Mouse (Mus musculus) skeletal muscle tissue, postnatal 0 days (tissue): ENCODE results near the gene Rasl2-9. TPM values are rescaled to one million over a fixed set of nuclear protein-coding genes. Genes with fewer than 3 reads are reported as not detected.

ENCODE experiments used
- microRNA-seq, 2 experiments: library from miRNA; unstranded; fragments of <30 nt; microRNA quantifications; one replicate each; pipeline ENCODE4; 2016
- polyA plus RNA-seq: library from polyadenylated mRNA; unstranded; fragments of >200 nt; fragmentation: Nextera tagmentation; extraction: Ambion mirVana; gene quantifications from 2 replicates; pipeline ENCODE4 v1.2.1, GENCODE M21; 2015

Rasl2-9 gene
- polyA plus RNA-seq: 1.1 and 1.8 TPM in 2 replicates

DNA sequence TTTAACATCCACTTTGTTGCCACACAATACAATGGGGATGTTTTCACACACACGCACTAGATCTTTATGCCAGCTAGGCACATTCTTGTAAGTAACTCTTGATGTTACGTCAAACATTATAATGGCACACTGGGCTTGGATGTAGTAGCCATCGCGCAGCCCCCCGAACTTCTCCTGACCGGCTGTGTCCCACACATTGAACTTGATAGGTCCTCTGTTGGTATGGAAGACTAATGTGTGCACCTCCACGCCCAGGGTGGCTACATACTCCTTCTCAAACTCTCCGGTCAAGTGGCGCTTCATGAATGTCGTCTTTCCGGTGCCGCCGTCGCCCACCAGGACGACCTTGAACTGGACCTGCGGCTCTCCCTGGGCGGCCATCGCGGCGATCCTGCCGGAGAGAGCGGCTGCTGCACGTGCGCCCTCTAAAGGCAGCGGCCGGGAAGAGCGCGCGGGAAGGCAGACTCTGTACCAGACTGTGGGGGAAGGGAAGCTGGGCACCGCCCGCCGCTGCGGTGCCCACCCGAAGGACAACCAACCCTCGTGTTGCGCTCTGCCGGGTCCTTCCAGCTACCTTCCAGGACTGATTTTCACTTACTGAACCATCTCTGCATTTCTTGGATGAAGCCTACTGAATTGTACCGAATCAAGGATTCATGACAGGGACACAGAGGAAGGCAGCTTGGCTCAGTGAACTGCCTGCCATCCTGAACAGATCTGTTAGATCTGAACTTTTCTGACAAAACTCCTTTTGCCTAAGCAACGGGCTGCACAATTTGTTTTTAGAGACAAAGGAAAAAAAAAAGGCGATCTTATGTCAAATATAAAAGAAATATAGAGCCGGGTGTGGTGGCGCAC, at the start of gene Rasl2-9:
Gene Rasl2-9, minus strand, starts transcription at position 402 of the 858 bp plus-strand sequence.

DNA sequence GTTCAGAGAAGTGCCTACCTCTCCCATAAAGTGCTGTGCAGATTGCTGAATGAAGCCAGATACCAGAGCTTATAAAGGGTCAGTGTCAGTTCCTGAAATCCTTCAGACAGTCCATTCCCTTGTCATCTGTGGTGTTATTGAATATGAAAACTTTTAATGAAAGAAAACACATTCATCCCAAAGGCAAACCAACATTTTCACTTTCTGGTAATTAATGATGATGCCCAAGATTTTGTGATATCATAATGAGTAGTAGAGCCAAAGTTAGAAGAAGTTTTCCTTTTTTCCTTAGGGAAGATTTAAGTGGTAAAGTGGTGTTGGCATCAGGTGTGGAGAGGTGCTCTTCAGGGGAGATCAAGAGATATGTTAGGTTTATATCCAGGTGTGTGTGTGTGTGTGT, 23.8 kb upstream of the Rasl2-9 start, which contains the start of gene Vmn1r55:
Gene Vmn1r55, minus strand, starts transcription at position 101 of the 400 bp plus-strand sequence.

DNA sequence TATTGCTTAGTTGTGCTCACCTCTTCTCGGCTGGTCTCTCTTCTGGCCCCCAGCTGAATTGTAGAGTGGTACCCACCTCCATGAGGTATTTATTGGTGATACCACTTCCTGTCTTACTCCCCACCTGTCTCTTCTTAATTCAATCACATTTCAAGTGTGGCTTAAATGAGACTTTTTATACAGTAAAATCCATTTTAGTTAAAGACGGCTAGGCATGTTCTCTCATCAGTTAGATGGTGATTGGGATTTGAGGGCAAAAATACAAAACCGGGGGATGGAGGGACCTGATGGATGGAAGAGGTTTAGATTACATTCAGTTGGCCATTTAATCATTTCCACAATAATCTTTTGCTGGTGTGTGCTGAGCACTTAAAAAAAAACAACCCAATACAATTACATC, 8.9 kb downstream of the Rasl2-9 start, which contains the start of gene Rfpl4:
Gene Rfpl4, minus strand, starts transcription at position 101 of the 400 bp plus-strand sequence.

DNA sequence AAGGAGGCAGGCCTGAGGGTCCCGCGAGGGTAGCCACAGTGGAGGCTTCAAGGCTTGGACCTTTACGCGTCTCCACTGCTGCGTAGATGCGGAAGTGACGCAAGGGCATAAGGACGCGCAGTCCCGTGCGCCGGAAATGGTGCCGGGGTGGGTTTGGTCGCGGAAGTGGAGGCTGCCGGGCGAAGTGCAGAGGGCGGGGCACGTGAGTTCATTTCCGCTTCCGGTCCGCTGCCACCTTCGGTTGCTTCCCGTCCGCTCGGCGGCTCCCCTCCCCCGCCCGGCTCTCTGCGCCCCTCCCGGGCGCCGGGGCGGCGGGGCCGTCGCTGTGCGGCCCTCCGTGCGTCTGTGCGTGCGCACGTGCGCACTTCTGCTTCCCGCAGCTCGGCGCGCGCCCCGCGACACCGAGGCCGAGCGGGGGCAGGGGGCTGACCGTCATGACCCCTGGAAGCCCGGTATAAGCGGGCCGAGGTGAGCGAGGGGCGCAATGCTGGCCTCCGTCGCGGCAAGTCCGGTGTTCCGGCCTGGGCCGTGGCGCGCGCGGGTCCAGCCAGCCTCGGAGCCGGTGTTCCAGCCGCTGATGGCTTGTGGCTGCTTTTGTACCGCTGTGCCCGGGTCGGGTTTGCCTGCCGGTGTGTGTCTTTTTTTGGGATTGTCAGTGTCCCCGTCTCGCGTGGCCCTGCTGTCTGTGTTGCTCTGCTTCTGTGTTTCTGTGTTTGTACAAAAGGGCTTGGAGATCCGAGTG, 45.6 kb downstream of the Rasl2-9 start, which contains the start of gene Epn1:
Gene Epn1, plus strand, starts transcription at position 226 of the 742 bp plus-strand sequence.

Small RNAs within 50 kb of the gene (microRNA-seq; reads per million reads assigned to microRNA genes)
- gene Gm26217: 0 reads per million in 2 experiments

Other genes starting within 250 kb of the Rasl2-9 start
- 0.87 and 1.4 TPM in 2 replicates for gene Isoc2a, start 248.8 kb downstream of the Rasl2-9 start, polyA plus RNA-seq
- 0.10 TPM in 1 of 2 replicates, not detected in the other for gene Gm36210, start 219.4 kb downstream of the Rasl2-9 start, polyA plus RNA-seq
- gene Zfp628, start 210.7 kb downstream of the Rasl2-9 start, polyA plus RNA-seq: 1.8 and 2.0 TPM in 2 replicates
- 0.66 and 1.3 TPM in 2 replicates for gene Nat14, start 203.9 kb downstream of the Rasl2-9 start, polyA plus RNA-seq
- gene Ssc5d, start 200.2 kb downstream of the Rasl2-9 start, polyA plus RNA-seq: 8.7 and 10.2 TPM in 2 replicates
- 6.5 and 8.4 TPM in 2 replicates for gene Sbk2, start 161.5 kb downstream of the Rasl2-9 start, polyA plus RNA-seq
- not detected in 2 replicates for gene Sbk3, start 154.8 kb downstream of the Rasl2-9 start, polyA plus RNA-seq
- 9.2 and 12.0 TPM in 2 replicates for gene Zfp579, start 129.8 kb downstream of the Rasl2-9 start, polyA plus RNA-seq
- 14.0 and 16.9 TPM in 2 replicates for gene Zfp524, start 111.5 kb downstream of the Rasl2-9 start, polyA plus RNA-seq
- 16.4 and 17.7 TPM in 2 replicates for gene Fiz1, start 111.3 kb downstream of the Rasl2-9 start, polyA plus RNA-seq
- 0.17 and 1.3 TPM in 2 replicates for gene Gm44973, start 110.5 kb downstream of the Rasl2-9 start, polyA plus RNA-seq
- 3.0 and 3.2 TPM in 2 replicates for gene Zfp865, start 105.6 kb downstream of the Rasl2-9 start, polyA plus RNA-seq
- gene Ccdc106, start 105.4 kb downstream of the Rasl2-9 start, polyA plus RNA-seq: 0.22 and 1.5 TPM in 2 replicates
- gene 4632433K11Rik, start 91.8 kb downstream of the Rasl2-9 start, polyA plus RNA-seq: not detected in 2 replicates
- 6.2 and 7.1 TPM in 2 replicates for gene Zfp784, start 87.5 kb downstream of the Rasl2-9 start, polyA plus RNA-seq
- gene Zfp580, start 74.4 kb downstream of the Rasl2-9 start, polyA plus RNA-seq: 15.9 and 17.3 TPM in 2 replicates
- gene U2af2, start 63.8 kb downstream of the Rasl2-9 start, polyA plus RNA-seq: 37.4 and 39.9 TPM in 2 replicates
- 37.1 and 45.9 TPM in 2 replicates for gene Epn1, start 45.7 kb downstream of the Rasl2-9 start, polyA plus RNA-seq
- not detected in 2 replicates for gene Rfpl4, start 9.0 kb downstream of the Rasl2-9 start, polyA plus RNA-seq
- not detected in 2 replicates for gene Vmn1r55, start 23.7 kb upstream of the Rasl2-9 start, polyA plus RNA-seq
- not detected in 2 replicates for gene Vmn1r56, start 70.8 kb upstream of the Rasl2-9 start, polyA plus RNA-seq
- gene Vmn1r57, start 92.5 kb upstream of the Rasl2-9 start, polyA plus RNA-seq: not detected in 2 replicates
- not detected in 2 replicates for gene Gm5065, start 224.6 kb upstream of the Rasl2-9 start, polyA plus RNA-seq
- not detected in 2 replicates for gene Nlrp2, start 225.1 kb upstream of the Rasl2-9 start, polyA plus RNA-seq